In genomic region chr10:69707844-69708550, GRCm38 (mm10) we compare ENCODE assay signal across 15 mouse cellular contexts.
A peak's percentile ranks its signal among the peaks of the same experiment; 100 is the strongest.
DNase-seq lines count a peak whose midpoint lies in the region; ATAC-seq and TF ChIP-seq lines count a peak whose summit lies in the region.
"Had no signal": no experiment of that assay in that cellular context is flagged by ENCODE, and none has a peak within 500 bp of the region (broad histone marks: within the 10 kb centered on the region; RNA-seq: fewer than 3 reads in every experiment).

No protein-coding gene starts in this region.

- TF ChIP-seq POLR2A in cortical plate, adult 2 months (IDR thresholded peaks at IDR 0.05; ENCODE audit: extremely low read depth, insufficient read depth, low read length) = peak; percentile 41; the same call in 1 of the 2 replicates

- peak overlapping the region; percentile 65 for H3K4me2 ChIP-seq in hindbrain, embryonic 14.5 days (replicated peaks)
- peak overlapping the region; percentile 72 for H3K4me2 ChIP-seq in neural tube, embryonic 13.5 days
- H3K4me2 ChIP-seq: heart, embryonic 15.5 days had no signal

- peaks cover 13% of the 10 kb centered on the region for H3K4me1 ChIP-seq in cortical plate, adult 2 months (ENCODE audit: control insufficient read depth, insufficient read depth, low read length)
- H3K4me1 ChIP-seq in hindbrain, embryonic 14.5 days (replicated peaks; ENCODE audit: control insufficient read depth, insufficient read depth, low read length) = peaks cover 45% of the 10 kb centered on the region
- peaks cover 87% of the 10 kb centered on the region for H3K4me1 ChIP-seq in neural tube, embryonic 13.5 days (replicated peaks)

- no peak for TF ChIP-seq CTCF in layer of hippocampus, adult 2 months (conservative IDR thresholded peaks at IDR 0.05)
- no peak for TF ChIP-seq CTCF in cortical plate, adult 2 months (IDR thresholded peaks at IDR 0.05; ENCODE audit: extremely low read depth, insufficient read depth, low read length)

- H3K36me3 ChIP-seq in hindbrain, embryonic 14.5 days (replicated peaks; ENCODE audit: control insufficient read depth, insufficient read depth) = no peaks in the 10 kb centered on the region
- no peaks in the 10 kb centered on the region for H3K36me3 ChIP-seq in neural tube, embryonic 13.5 days
- H3K36me3 ChIP-seq: embryonic facial prominence, embryonic 13.5 days; heart, embryonic 15.5 days; limb, embryonic 15.5 days had no signal

- WGBS in hindbrain, embryonic 14.5 days = 52% methylated on average over 11 of the region's 11 CpGs
- 51% methylated on average over 11 of the region's 11 CpGs for WGBS in neural tube, embryonic 13.5 days

- no peaks in the 10 kb centered on the region for H3K27me3 ChIP-seq in hindbrain, embryonic 14.5 days (ENCODE audit: control insufficient read depth, insufficient read depth, low read length)
- no peaks in the 10 kb centered on the region for H3K27me3 ChIP-seq in neural tube, embryonic 13.5 days
- H3K27me3 ChIP-seq: embryonic facial prominence, embryonic 13.5 days; heart, embryonic 15.5 days; limb, embryonic 15.5 days had no signal

- no peak for DNase-seq in layer of hippocampus, adult 2 months (ENCODE audit: low spot score in 2 of 2)
- DNase-seq in layer of hippocampus, adult 18-20 months (ENCODE audit: low spot score in 2 of 2) = no peak
- no peak for DNase-seq in hindbrain, embryonic 14.5 days (ENCODE audit: low spot score)
- DNase-seq in urinary bladder, postnatal 14 days (ENCODE audit: low spot score) = no peak
- DNase-seq in urinary bladder, postnatal 25 days (ENCODE audit: low spot score) = no peak
- DNase-seq: kidney, adult 8-10 months; lung, postnatal 14 days; right cerebral cortex, postnatal 14 days; thymus, postnatal 25 days had no signal

- ATAC-seq in hindbrain, embryonic 14.5 days (ENCODE audit: low FRiP score) = no peak
- ATAC-seq in neural tube, embryonic 13.5 days (ENCODE audit: low read depth) = no peak
- ATAC-seq in inflammation-experienced regulatory T-cells, adult 6 months = no peak

- H3K9ac ChIP-seq in hindbrain, embryonic 14.5 days = peak overlapping the region; percentile 76
- peak overlapping the region; percentile 76 for H3K9ac ChIP-seq in neural tube, embryonic 13.5 days
- H3K9ac ChIP-seq: heart, embryonic 15.5 days; limb, embryonic 15.5 days had no signal

- peak overlapping the region; percentile 62 for H3K4me3 ChIP-seq in layer of hippocampus, adult 2 months
- H3K4me3 ChIP-seq in cortical plate, adult 2 months (ENCODE audit: insufficient read depth, low read length) = peak overlapping the region; percentile 73
- H3K4me3 ChIP-seq in hindbrain, embryonic 14.5 days (replicated peaks; ENCODE audit: low read length) = peak overlapping the region; percentile 38
- H3K4me3 ChIP-seq in neural tube, embryonic 13.5 days = peak overlapping the region; percentile 48
- H3K4me3 ChIP-seq: heart, embryonic 15.5 days had no signal

- H3K27ac ChIP-seq in layer of hippocampus, adult 2 months = peak overlapping the region; percentile 94
- peak overlapping the region; percentile 81 for H3K27ac ChIP-seq in cortical plate, adult 2 months (ENCODE audit: insufficient read depth, low read length)
- H3K27ac ChIP-seq in hindbrain, embryonic 14.5 days = peak overlapping the region; percentile 94
- peak overlapping the region; percentile 94 for H3K27ac ChIP-seq in neural tube, embryonic 13.5 days (replicated peaks)
- H3K27ac ChIP-seq: embryonic facial prominence, embryonic 13.5 days; heart, embryonic 15.5 days; limb, embryonic 15.5 days had no signal

- no peaks in the 10 kb centered on the region for H3K9me3 ChIP-seq in hindbrain, embryonic 14.5 days (ENCODE audit: control insufficient read depth, low read length)
- no peaks in the 10 kb centered on the region for H3K9me3 ChIP-seq in neural tube, embryonic 13.5 days
- H3K9me3 ChIP-seq: embryonic facial prominence, embryonic 13.5 days; heart, embryonic 15.5 days; limb, embryonic 15.5 days had no signal
